8 mouse cellular contexts compared by ENCODE assay signal in genomic region chr7:28268042-28268531, GRCm38 (mm10). TPM values are rescaled to one million over a fixed set of nuclear protein-coding genes. Genes with fewer than 3 reads are reported as not detected.
DNase-seq lines count a peak whose midpoint lies in the region; ATAC-seq lines count a peak whose summit lies in the region.

No protein-coding gene starts in this region.

- peak; percentile 36 to 67 for DNase-seq in urinary bladder, adult 18-20 months (ENCODE audit: low spot score in 2 of 2)
- DNase-seq in urinary bladder, postnatal 10 days (ENCODE audit: low spot score) = no peak
- DNase-seq in liver, embryonic 13.5 days = peak; percentile 17
- peak; percentile 66 for DNase-seq in neural tube, embryonic 11.5 days (ENCODE audit: low spot score)
- DNase-seq in testis, postnatal 14 days (ENCODE audit: low spot score) = peak; percentile 77

- H3K9ac ChIP-seq in embryonic facial prominence, embryonic 15.5 days = peak overlapping the region; percentile 93
- H3K9ac ChIP-seq in heart, embryonic 14.5 days (ENCODE audit: low read length) = peak overlapping the region; percentile 96
- H3K9ac ChIP-seq in kidney, embryonic 16.5 days (replicated peaks; ENCODE audit: low read length) = peak overlapping the region; percentile 99
- peak overlapping the region; percentile 73 for H3K9ac ChIP-seq in liver, embryonic 13.5 days
- peak overlapping the region; percentile 93 for H3K9ac ChIP-seq in neural tube, embryonic 11.5 days (ENCODE audit: low read length)

- H3K27me3 ChIP-seq in embryonic facial prominence, embryonic 15.5 days = no peaks in the 10 kb centered on the region
- no peaks in the 10 kb centered on the region for H3K27me3 ChIP-seq in heart, embryonic 14.5 days (ENCODE audit: control insufficient read depth, insufficient read depth, low read length)
- H3K27me3 ChIP-seq in kidney, embryonic 16.5 days (ENCODE audit: insufficient read depth, low read length) = no peaks in the 10 kb centered on the region
- peaks cover 32% of the 10 kb centered on the region for H3K27me3 ChIP-seq in liver, embryonic 13.5 days
- no peaks in the 10 kb centered on the region for H3K27me3 ChIP-seq in neural tube, embryonic 11.5 days (ENCODE audit: control insufficient read depth, insufficient read depth, low read length)

- under 1% methylated on average over 61 of the region's 62 CpGs for WGBS in embryonic facial prominence, embryonic 15.5 days
- under 1% methylated on average over 39 of the region's 62 CpGs for WGBS in heart, embryonic 14.5 days
- WGBS in kidney, embryonic 16.5 days = 0% methylated on average over 54 of the region's 62 CpGs
- WGBS in liver, embryonic 13.5 days (ENCODE audit: insufficient replicate concordance) = under 1% methylated on average over 61 of the region's 62 CpGs
- WGBS in neural tube, embryonic 11.5 days = 0% methylated on average over 58 of the region's 62 CpGs

- H3K9me3 ChIP-seq in embryonic facial prominence, embryonic 15.5 days (replicated peaks) = no peaks in the 10 kb centered on the region
- no peaks in the 10 kb centered on the region for H3K9me3 ChIP-seq in heart, embryonic 14.5 days (ENCODE audit: control insufficient read depth, low read length)
- peaks cover 4% of the 10 kb centered on the region; the same call in 1 of the 2 replicates for H3K9me3 ChIP-seq in kidney, embryonic 16.5 days (ENCODE audit: low read length)
- no peaks in the 10 kb centered on the region for H3K9me3 ChIP-seq in liver, embryonic 13.5 days (replicated peaks)
- H3K9me3 ChIP-seq in neural tube, embryonic 11.5 days (ENCODE audit: control insufficient read depth, low read length) = no peaks in the 10 kb centered on the region

- H3K36me3 ChIP-seq in embryonic facial prominence, embryonic 15.5 days = peaks cover 19% of the 10 kb centered on the region
- peaks cover 10% of the 10 kb centered on the region; the same call in 1 of the 2 replicates for H3K36me3 ChIP-seq in heart, embryonic 14.5 days (ENCODE audit: control insufficient read depth, insufficient read depth, low read length)
- H3K36me3 ChIP-seq in kidney, embryonic 16.5 days (ENCODE audit: insufficient read depth, low read length) = peaks cover 24% of the 10 kb centered on the region
- no peaks in the 10 kb centered on the region for H3K36me3 ChIP-seq in liver, embryonic 13.5 days
- peaks cover 3% of the 10 kb centered on the region for H3K36me3 ChIP-seq in neural tube, embryonic 11.5 days (ENCODE audit: control insufficient read depth, insufficient read depth, low read length)

- H3K4me3 ChIP-seq in embryonic facial prominence, embryonic 15.5 days (replicated peaks) = peak overlapping the region; percentile 90
- peak overlapping the region; percentile 84 to 86 for H3K4me3 ChIP-seq in heart, embryonic 14.5 days (ENCODE audit: control insufficient read depth in 1 of 2, insufficient read depth in 1 of 2, low read depth in 1 of 2, low read length in 2 of 2)
- peak overlapping the region; percentile 85 for H3K4me3 ChIP-seq in kidney, embryonic 16.5 days (ENCODE audit: low read length)
- peak overlapping the region; percentile 67 for H3K4me3 ChIP-seq in liver, embryonic 13.5 days (replicated peaks)
- H3K4me3 ChIP-seq in neural tube, embryonic 11.5 days (ENCODE audit: low read depth, low read length) = peak overlapping the region; percentile 80

- peak overlapping the region; percentile 87 for H3K27ac ChIP-seq in embryonic facial prominence, embryonic 15.5 days (replicated peaks)
- peak overlapping the region; percentile 46 to 82 for H3K27ac ChIP-seq in heart, embryonic 14.5 days (replicated peaks in 1 of 2; ENCODE audit: control insufficient read depth in 1 of 2, insufficient read depth in 1 of 2, low read depth in 2 of 2, low read length in 2 of 2)
- H3K27ac ChIP-seq in kidney, embryonic 16.5 days (ENCODE audit: low read length) = peak overlapping the region; percentile 90
- H3K27ac ChIP-seq in liver, embryonic 13.5 days = no peak overlapping the region
- H3K27ac ChIP-seq in neural tube, embryonic 11.5 days (ENCODE audit: low read depth, low read length) = peak overlapping the region; percentile 85

- peak; percentile 61 for ATAC-seq in embryonic facial prominence, embryonic 15.5 days (ENCODE audit: insufficient number of reproducible peaks, low FRiP score, low TSS enrichment, low read depth)
- peak; percentile 54; the same call in 1 of the 2 replicates for ATAC-seq in heart, embryonic 14.5 days (ENCODE audit: insufficient number of reproducible peaks, insufficient read depth, low FRiP score, low read depth)
- peak; percentile 75 for ATAC-seq in kidney, embryonic 16.5 days (ENCODE audit: low FRiP score, low TSS enrichment)
- ATAC-seq in liver, embryonic 13.5 days (ENCODE audit: low read depth) = peak; percentile 66
- ATAC-seq in neural tube, embryonic 11.5 days (ENCODE audit: insufficient read depth, low FRiP score, low TSS enrichment) = peak; percentile 72

- H3K4me1 ChIP-seq in embryonic facial prominence, embryonic 15.5 days = peaks cover 11% of the 10 kb centered on the region
- peaks cover 5 to 9% of the 10 kb centered on the region in 2 experiments for H3K4me1 ChIP-seq in heart, embryonic 14.5 days (ENCODE audit: control insufficient read depth in 2 of 2, insufficient read depth in 2 of 2, low read length in 2 of 2)
- peaks cover 9% of the 10 kb centered on the region; the same call in 1 of the 2 replicates for H3K4me1 ChIP-seq in kidney, embryonic 16.5 days (ENCODE audit: insufficient read depth, low read length)
- peaks cover 9% of the 10 kb centered on the region for H3K4me1 ChIP-seq in liver, embryonic 13.5 days (replicated peaks)
- peaks cover 3% of the 10 kb centered on the region; the same call in 1 of the 2 replicates for H3K4me1 ChIP-seq in neural tube, embryonic 11.5 days (ENCODE audit: control insufficient read depth, insufficient read depth, low read length)

- peak overlapping the region; percentile 71 for H3K4me2 ChIP-seq in embryonic facial prominence, embryonic 15.5 days (replicated peaks)
- peak overlapping the region; percentile 93 for H3K4me2 ChIP-seq in heart, embryonic 14.5 days (ENCODE audit: low read length)
- H3K4me2 ChIP-seq in kidney, embryonic 16.5 days (replicated peaks; ENCODE audit: low read depth, low read length) = peak overlapping the region; percentile 75
- peak overlapping the region; percentile 74 for H3K4me2 ChIP-seq in liver, embryonic 13.5 days
- peak overlapping the region; percentile 68 for H3K4me2 ChIP-seq in neural tube, embryonic 11.5 days (ENCODE audit: low read depth)

RNA-seq across cellular contexts. Expression of gene Eid2, which starts 0.4 kb away (rescaled TPM):
- 3.8 and 5.5 TPM in 2 replicates for polyA plus RNA-seq in embryonic facial prominence, embryonic 15.5 days (2015; fragmentation: Nextera tagmentation; extraction: Ambion mirVana)
- polyA plus RNA-seq in heart, embryonic 14.5 days (2014; fragmentation: Nextera tagmentation; extraction: Ambion mirVana) = 8.4 and 10.3 TPM in 2 replicates
- 0.85 and 1.2 TPM in 2 replicates for polyA plus RNA-seq in kidney, embryonic 16.5 days (2015; fragmentation: Nextera tagmentation; extraction: Ambion mirVana)
- 0.28 and 0.40 TPM in 2 replicates for polyA plus RNA-seq in liver, embryonic 13.5 days (2015; fragmentation: Nextera tagmentation; extraction: Ambion mirVana)
- 17.6 and 18.3 TPM in 2 replicates for polyA plus RNA-seq in neural tube, embryonic 11.5 days (2014; fragmentation: Nextera tagmentation; extraction: Ambion mirVana)

RNA-seq across cellular contexts. Expression of gene Eid2b, which starts 9.5 kb away (rescaled TPM):
- polyA plus RNA-seq in embryonic facial prominence, embryonic 15.5 days (2015; fragmentation: Nextera tagmentation; extraction: Ambion mirVana) = 13.6 and 15.5 TPM in 2 replicates
- polyA plus RNA-seq in heart, embryonic 14.5 days (2014; fragmentation: Nextera tagmentation; extraction: Ambion mirVana) = 6.7 and 8.4 TPM in 2 replicates
- 9.2 and 9.9 TPM in 2 replicates for polyA plus RNA-seq in kidney, embryonic 16.5 days (2015; fragmentation: Nextera tagmentation; extraction: Ambion mirVana)
- polyA plus RNA-seq in liver, embryonic 13.5 days (2015; fragmentation: Nextera tagmentation; extraction: Ambion mirVana) = 2.5 and 2.6 TPM in 2 replicates
- 17.1 and 19.0 TPM in 2 replicates for polyA plus RNA-seq in neural tube, embryonic 11.5 days (2014; fragmentation: Nextera tagmentation; extraction: Ambion mirVana)

RNA-seq across cellular contexts. Expression of gene Selenov, which starts 22.9 kb away (rescaled TPM):
- 0.13 and 0.30 TPM in 2 replicates for polyA plus RNA-seq in embryonic facial prominence, embryonic 15.5 days (2015; fragmentation: Nextera tagmentation; extraction: Ambion mirVana)
- polyA plus RNA-seq in heart, embryonic 14.5 days (2014; fragmentation: Nextera tagmentation; extraction: Ambion mirVana) = not detected in 2 replicates
- 0.41 and 0.74 TPM in 2 replicates for polyA plus RNA-seq in kidney, embryonic 16.5 days (2015; fragmentation: Nextera tagmentation; extraction: Ambion mirVana)
- not detected in 2 replicates for polyA plus RNA-seq in liver, embryonic 13.5 days (2015; fragmentation: Nextera tagmentation; extraction: Ambion mirVana)
- 0.45 and 0.66 TPM in 2 replicates for polyA plus RNA-seq in neural tube, embryonic 11.5 days (2014; fragmentation: Nextera tagmentation; extraction: Ambion mirVana)

RNA-seq across cellular contexts. Expression of gene Dll3, which starts 34.0 kb away (rescaled TPM):
- polyA plus RNA-seq in embryonic facial prominence, embryonic 15.5 days (2015; fragmentation: Nextera tagmentation; extraction: Ambion mirVana) = 2.0 and 2.4 TPM in 2 replicates
- polyA plus RNA-seq in heart, embryonic 14.5 days (2014; fragmentation: Nextera tagmentation; extraction: Ambion mirVana) = 0.14 TPM in 1 of 2 replicates, not detected in the other
- polyA plus RNA-seq in kidney, embryonic 16.5 days (2015; fragmentation: Nextera tagmentation; extraction: Ambion mirVana) = 0.50 and 0.68 TPM in 2 replicates
- 0.06 and 0.07 TPM in 2 replicates for polyA plus RNA-seq in liver, embryonic 13.5 days (2015; fragmentation: Nextera tagmentation; extraction: Ambion mirVana)
- 69.8 and 79.0 TPM in 2 replicates for polyA plus RNA-seq in neural tube, embryonic 11.5 days (2014; fragmentation: Nextera tagmentation; extraction: Ambion mirVana)

RNA-seq across cellular contexts. Expression of gene Timm50, which starts 43.8 kb away (rescaled TPM):
- 125 and 128 TPM in 2 replicates for polyA plus RNA-seq in embryonic facial prominence, embryonic 15.5 days (2015; fragmentation: Nextera tagmentation; extraction: Ambion mirVana)
- polyA plus RNA-seq in heart, embryonic 14.5 days (2014; fragmentation: Nextera tagmentation; extraction: Ambion mirVana) = 119 and 131 TPM in 2 replicates
- 162 and 169 TPM in 2 replicates for polyA plus RNA-seq in kidney, embryonic 16.5 days (2015; fragmentation: Nextera tagmentation; extraction: Ambion mirVana)
- 114 and 118 TPM in 2 replicates for polyA plus RNA-seq in liver, embryonic 13.5 days (2015; fragmentation: Nextera tagmentation; extraction: Ambion mirVana)
- polyA plus RNA-seq in neural tube, embryonic 11.5 days (2014; fragmentation: Nextera tagmentation; extraction: Ambion mirVana) = 199 and 219 TPM in 2 replicates
